22 mouse cellular contexts compared by ENCODE assay signal in the genomic region with DNA sequence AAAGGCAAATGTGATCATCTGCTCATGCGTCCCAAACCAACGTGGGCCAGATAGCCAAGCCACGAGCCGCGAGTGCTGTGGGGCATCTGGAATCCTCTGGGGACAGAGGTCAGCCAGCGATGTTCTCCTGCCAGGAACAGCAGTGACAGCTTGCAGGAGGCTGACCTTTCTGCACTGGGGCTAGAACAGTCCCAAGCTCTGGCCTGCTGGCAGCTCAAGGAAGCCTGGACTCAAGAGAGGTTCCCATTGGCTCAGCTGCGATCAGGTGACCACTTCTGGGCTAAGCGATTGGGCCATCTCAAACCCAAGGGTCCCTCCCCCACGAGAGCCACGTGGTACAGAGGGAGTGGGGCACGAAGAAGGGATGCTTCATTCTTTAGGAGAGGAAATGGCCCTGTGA. TPM values are rescaled to one million over a fixed set of nuclear protein-coding genes. Genes with fewer than 3 reads are reported as not detected.
A peak's percentile ranks its signal among the peaks of the same experiment; 100 is the strongest.
DNase-seq lines count a peak whose midpoint lies in the region; ATAC-seq and TF ChIP-seq lines count a peak whose summit lies in the region.
"Had no signal": no experiment of that assay in that cellular context is flagged by ENCODE, and none has a peak within 500 bp of the region (broad histone marks: within the 10 kb centered on the region; RNA-seq: fewer than 3 reads in every experiment).

No protein-coding gene starts in this region.

- no peaks in the 10 kb centered on the region for H3K4me1 ChIP-seq in kidney, embryonic 15.5 days
- H3K4me1 ChIP-seq in kidney, embryonic 14.5 days (ENCODE audit: control insufficient read depth, insufficient read depth, low read length), result no peaks in the 10 kb centered on the region
- H3K4me1 ChIP-seq in stomach, embryonic 15.5 days, result no peaks in the 10 kb centered on the region
- H3K4me1 ChIP-seq in stomach, postnatal 0 days (replicated peaks; ENCODE audit: control insufficient read depth, insufficient read depth), result no peaks in the 10 kb centered on the region
- no peaks in the 10 kb centered on the region for H3K4me1 ChIP-seq in intestine, postnatal 0 days (replicated peaks; ENCODE audit: control insufficient read depth, insufficient read depth, low read length)
- H3K4me1 ChIP-seq: embryonic facial prominence, embryonic 15.5 days; forebrain, embryonic 13.5 days; intestine, embryonic 15.5 days; lung, embryonic 15.5 days; megakaryocyte, embryonic 14.5 days had no signal

- 77% methylated on average over 11 of the region's 11 CpGs for WGBS in kidney, embryonic 15.5 days
- WGBS in kidney, embryonic 14.5 days, result 75% methylated on average over 11 of the region's 11 CpGs
- 69% methylated on average over 11 of the region's 11 CpGs for WGBS in stomach, embryonic 15.5 days
- WGBS in stomach, postnatal 0 days, result 73% methylated on average over 11 of the region's 11 CpGs
- WGBS in intestine, postnatal 0 days, result 73% methylated on average over 11 of the region's 11 CpGs

- TF ChIP-seq EP300 in stomach, postnatal 0 days (optimal IDR thresholded peaks at IDR 0.05), result no peak

- no peaks in the 10 kb centered on the region for H3K36me3 ChIP-seq in kidney, embryonic 15.5 days
- H3K36me3 ChIP-seq in kidney, embryonic 14.5 days (ENCODE audit: control insufficient read depth, insufficient read depth, low read length), result no peaks in the 10 kb centered on the region
- no peaks in the 10 kb centered on the region for H3K36me3 ChIP-seq in stomach, embryonic 15.5 days
- H3K36me3 ChIP-seq in stomach, postnatal 0 days (ENCODE audit: control insufficient read depth, insufficient read depth, low read length), result no peaks in the 10 kb centered on the region
- no peaks in the 10 kb centered on the region for H3K36me3 ChIP-seq in intestine, postnatal 0 days (ENCODE audit: control insufficient read depth, insufficient read depth)
- H3K36me3 ChIP-seq: embryonic facial prominence, embryonic 15.5 days; heart, embryonic 10.5 days; intestine, embryonic 15.5 days; lung, embryonic 15.5 days had no signal

- peak; percentile 5 for DNase-seq in adrenal gland, adult 2 months
- DNase-seq in adrenal gland, adult 18-20 months (ENCODE audit: low spot score in 2 of 2), result no peak
- DNase-seq in stomach, postnatal 0 days (ENCODE audit: low spot score), result no peak
- DNase-seq in MN1 (ENCODE audit: low spot score), result no peak
- DNase-seq: cerebellum, postnatal 36 days; heart, postnatal 36 days; thymus, postnatal 14 days had no signal

- no peak overlapping the region for H3K4me2 ChIP-seq in kidney, embryonic 15.5 days
- H3K4me2 ChIP-seq in kidney, embryonic 14.5 days (replicated peaks; ENCODE audit: low read depth, low read length), result no peak overlapping the region
- H3K4me2 ChIP-seq in stomach, embryonic 15.5 days, result no peak overlapping the region
- no peak overlapping the region for H3K4me2 ChIP-seq in stomach, postnatal 0 days (replicated peaks; ENCODE audit: low read depth)
- no peak overlapping the region for H3K4me2 ChIP-seq in intestine, postnatal 0 days (replicated peaks; ENCODE audit: low read depth)
- H3K4me2 ChIP-seq: embryonic facial prominence, embryonic 15.5 days; forebrain, embryonic 13.5 days; intestine, embryonic 15.5 days; lung, embryonic 15.5 days had no signal

- H3K27me3 ChIP-seq in kidney, embryonic 15.5 days, result peaks cover 4% of the 10 kb centered on the region
- no peaks in the 10 kb centered on the region for H3K27me3 ChIP-seq in kidney, embryonic 14.5 days (ENCODE audit: control insufficient read depth, insufficient read depth, low read length)
- no peaks in the 10 kb centered on the region for H3K27me3 ChIP-seq in stomach, embryonic 15.5 days (replicated peaks)
- H3K27me3 ChIP-seq in stomach, postnatal 0 days (ENCODE audit: control insufficient read depth, insufficient read depth, low read length), result no peaks in the 10 kb centered on the region
- no peaks in the 10 kb centered on the region for H3K27me3 ChIP-seq in intestine, postnatal 0 days (replicated peaks; ENCODE audit: control insufficient read depth, insufficient read depth, low read length)
- H3K27me3 ChIP-seq: embryonic facial prominence, embryonic 15.5 days; intestine, embryonic 15.5 days; lung, embryonic 15.5 days had no signal

- no peaks in the 10 kb centered on the region for H3K9me3 ChIP-seq in kidney, embryonic 15.5 days (replicated peaks)
- H3K9me3 ChIP-seq in kidney, embryonic 14.5 days (ENCODE audit: control insufficient read depth, low read length), result no peaks in the 10 kb centered on the region
- no peaks in the 10 kb centered on the region for H3K9me3 ChIP-seq in stomach, embryonic 15.5 days
- H3K9me3 ChIP-seq in stomach, postnatal 0 days (ENCODE audit: control insufficient read depth, low read length), result no peaks in the 10 kb centered on the region
- H3K9me3 ChIP-seq in intestine, postnatal 0 days (ENCODE audit: control insufficient read depth), result no peaks in the 10 kb centered on the region
- H3K9me3 ChIP-seq: embryonic facial prominence, embryonic 15.5 days; forebrain, embryonic 13.5 days; heart, embryonic 10.5 days; intestine, embryonic 15.5 days; lung, embryonic 15.5 days had no signal

- TF ChIP-seq CTCF in stomach, postnatal 0 days (IDR thresholded peaks at IDR 0.05; ENCODE audit: low read depth), result no peak
- TF ChIP-seq CTCF in intestine, postnatal 0 days (IDR thresholded peaks at IDR 0.05; ENCODE audit: low read depth), result no peak

- H3K9ac ChIP-seq in kidney, embryonic 15.5 days, result no peak overlapping the region
- H3K9ac ChIP-seq in kidney, embryonic 14.5 days (ENCODE audit: low read depth, low read length), result no peak overlapping the region
- H3K9ac ChIP-seq in stomach, embryonic 15.5 days, result no peak overlapping the region
- no peak overlapping the region for H3K9ac ChIP-seq in stomach, postnatal 0 days (ENCODE audit: low read length)
- H3K9ac ChIP-seq in intestine, postnatal 0 days (ENCODE audit: low read depth, low read length), result no peak overlapping the region
- H3K9ac ChIP-seq: embryonic facial prominence, embryonic 15.5 days; forebrain, embryonic 13.5 days; intestine, embryonic 15.5 days; lung, embryonic 15.5 days had no signal

- no peak overlapping the region for H3K27ac ChIP-seq in kidney, embryonic 15.5 days
- H3K27ac ChIP-seq in kidney, embryonic 14.5 days (ENCODE audit: low read depth, low read length), result no peak overlapping the region
- H3K27ac ChIP-seq in stomach, embryonic 15.5 days, result no peak overlapping the region
- H3K27ac ChIP-seq in stomach, postnatal 0 days (replicated peaks), result no peak overlapping the region
- H3K27ac ChIP-seq in intestine, postnatal 0 days (ENCODE audit: low read depth, low read length), result no peak overlapping the region
- H3K27ac ChIP-seq: embryonic facial prominence, embryonic 15.5 days; forebrain, embryonic 13.5 days; heart, embryonic 10.5 days; intestine, embryonic 15.5 days; left cerebral cortex, adult 2 months; lung, embryonic 15.5 days had no signal

- ATAC-seq in kidney, embryonic 15.5 days (replicated peaks; ENCODE audit: low FRiP score), result 0 out of 2 replicates have a peak, but pooled peaks have one; percentile 29
- ATAC-seq in kidney, embryonic 14.5 days (ENCODE audit: low FRiP score, low TSS enrichment), result no peak; the same call in 1 of the 2 replicates
- ATAC-seq in stomach, embryonic 15.5 days (ENCODE audit: insufficient read depth, low FRiP score, low read depth), result peak; percentile 43; the same call in 1 of the 2 replicates
- ATAC-seq in stomach, postnatal 0 days (ENCODE audit: low FRiP score, low TSS enrichment), result no peak
- ATAC-seq in intestine, postnatal 0 days, result no peak
- ATAC-seq: forebrain, embryonic 13.5 days; intestine, embryonic 15.5 days had no signal

- H3K4me3 ChIP-seq in kidney, embryonic 15.5 days (replicated peaks), result no peak overlapping the region
- H3K4me3 ChIP-seq in kidney, embryonic 14.5 days (ENCODE audit: low read length), result no peak overlapping the region
- no peak overlapping the region for H3K4me3 ChIP-seq in stomach, embryonic 15.5 days (replicated peaks)
- H3K4me3 ChIP-seq in stomach, postnatal 0 days (ENCODE audit: low read depth, low read length), result no peak overlapping the region
- H3K4me3 ChIP-seq in intestine, postnatal 0 days (ENCODE audit: low read depth, low read length), result no peak overlapping the region
- H3K4me3 ChIP-seq: embryonic facial prominence, embryonic 15.5 days; forebrain, embryonic 13.5 days; heart, embryonic 10.5 days; intestine, embryonic 15.5 days; left cerebral cortex, adult 2 months; lung, embryonic 15.5 days; megakaryocyte, embryonic 14.5 days had no signal

RNA-seq across cellular contexts. Expression of a gene that starts 58.3 kb away (rescaled TPM):
- total RNA-seq in adrenal gland, adult 2 months (2021), result not detected
- not detected in 2 replicates for polyA plus RNA-seq in adrenal gland, adult 2 months (2012; rRNA removed)
- total RNA-seq in adrenal gland, adult 18-20 months (2021), result not detected
- 0.57 and 0.62 TPM in 2 replicates for polyA plus RNA-seq in kidney, embryonic 15.5 days (2015; fragmentation: Nextera tagmentation; extraction: Ambion mirVana)
- 0.60 and 0.66 TPM in 2 replicates for polyA plus RNA-seq in kidney, embryonic 14.5 days (2014; fragmentation: Nextera tagmentation; extraction: Ambion mirVana)
- polyA plus RNA-seq in stomach, embryonic 15.5 days (2015; fragmentation: Nextera tagmentation; extraction: Ambion mirVana), result 4.1 and 6.0 TPM in 2 replicates
- 9.7 and 12.5 TPM in 2 replicates for polyA plus RNA-seq in stomach, postnatal 0 days (2015; fragmentation: Nextera tagmentation; extraction: Ambion mirVana)
- not detected in 2 replicates for polyA plus RNA-seq in intestine, postnatal 0 days (2015; fragmentation: Nextera tagmentation; extraction: Ambion mirVana)
- total RNA-seq: adrenal gland, postnatal 36 days; gastrocnemius, adult 8-10 months; heart, postnatal 36 days; layer of hippocampus, adult 18-20 months; neutrophil, adult 5-6 weeks had no signal

Comparison
In these comparisons a context has a peak if more than half of its experiments do, and no peak if none do; other contexts are left out.
1. ATAC-seq: peak in kidney, embryonic 15.5 days (single experiment) and stomach, embryonic 15.5 days (single experiment); none in kidney, embryonic 14.5 days (single experiment), stomach, postnatal 0 days (single experiment) and intestine, postnatal 0 days (single experiment).